Mouse (Mus musculus) layer of hippocampus, postnatal 25 days (tissue): ENCODE measurements around the gene Vps13d. TPM values are rescaled to one million over a fixed set of nuclear protein-coding genes. Genes with fewer than 3 reads are reported as not detected.

Source experiments
- DNase-seq, 2 experiments: peaks; one replicate each; pipeline ENCODE4 v3.0.0; 2022; ENCODE audit warnings: mixed read lengths in 2 of 2, low spot score in 1 of 2; ENCODE audit errors: extremely low spot score in 1 of 2
- total RNA-seq, 2 experiments: library from RNA; stranded (reverse); gene quantifications; 2 replicates each; pipeline ENCODE4 v1.2.3; 2021

Gene Vps13d
- total RNA-seq, 2 experiments from 2014 or later = 60.5 to 66.0 TPM

- DNase-seq = no peak
Measured at GRCm38 (mm10) chr4:145014632-145014960, 180.2 kb downstream of the Vps13d start.

GRCm38 (mm10) chr4:145013760-145014631 lies 180.8 kb downstream of the Vps13d start:
- no peak for DNase-seq

- no peak for DNase-seq
Measured at GRCm38 (mm10) chr4:145013187-145013586, 181.6 kb downstream of the Vps13d start.

- DNase-seq = no peak
Measured at GRCm38 (mm10) chr4:145011156-145011555, 183.6 kb downstream of the Vps13d start.

GRCm38 (mm10) chr4:145009934-145010333 lies 184.9 kb downstream of the Vps13d start:
- no peak for DNase-seq

GRCm38 (mm10) chr4:145009437-145009836 lies 185.4 kb downstream of the Vps13d start:
- DNase-seq = no peak

GRCm38 (mm10) chr4:145005943-145006545 lies 188.8 kb downstream of the Vps13d start:
- no peak for DNase-seq

- no peak for DNase-seq
Measured at GRCm38 (mm10) chr4:145004176-145004575, 190.6 kb downstream of the Vps13d start.

GRCm38 (mm10) chr4:145002733-145003132 lies 192.1 kb downstream of the Vps13d start:
- no peak for DNase-seq

- DNase-seq = no peak
Measured at GRCm38 (mm10) chr4:144999903-145000382, 194.9 kb downstream of the Vps13d start.

- DNase-seq = no peak
Measured at GRCm38 (mm10) chr4:144999572-144999880, 195.3 kb downstream of the Vps13d start.

GRCm38 (mm10) chr4:144998808-144999571 lies 195.8 kb downstream of the Vps13d start:
- DNase-seq = no peak

- DNase-seq = no peak
Measured at GRCm38 (mm10) chr4:144997887-144998658, 196.7 kb downstream of the Vps13d start.

GRCm38 (mm10) chr4:144996996-144997820 lies 197.6 kb downstream of the Vps13d start:
- DNase-seq = no peak

- no peak for DNase-seq
Measured at GRCm38 (mm10) chr4:144995826-144996225, 199.0 kb downstream of the Vps13d start.

- no peak for DNase-seq
Measured at GRCm38 (mm10) chr4:144993047-144993917, 201.5 kb downstream of the Vps13d start.

GRCm38 (mm10) chr4:144992413-144992812 lies 202.4 kb downstream of the Vps13d start:
- no peak for DNase-seq

GRCm38 (mm10) chr4:144988443-144989206 lies 206.2 kb downstream of the Vps13d start:
- no peak for DNase-seq
